Mouse (Mus musculus) ES-E14 (cell line): ENCODE measurements around the gene Alg9. TPM values are rescaled to one million over a fixed set of nuclear protein-coding genes. Genes with fewer than 3 reads are reported as not detected.

ENCODE experiments used
- DNase-seq: peaks from one replicate; pipeline ENCODE4 v3.0.0-alpha.2; 2013; ENCODE audit warnings: low read depth, low spot score
- H3K27ac ChIP-seq: 2 replicates; pipeline ENCODE4 v1.5.1; 2012; ENCODE audit warnings: low read depth, mild to moderate bottlenecking, low read length, moderate library complexity, mixed read lengths; ENCODE audit not compliant: poor library complexity, insufficient read depth, severe bottlenecking
- H3K36me3 ChIP-seq: 2 replicates; pipeline ENCODE4 v1.6.1; 2012; ENCODE audit warnings: mild to moderate bottlenecking, low read length, moderate library complexity, mixed read lengths; ENCODE audit not compliant: control insufficient read depth, poor library complexity, insufficient read depth, severe bottlenecking
- H3K4me1 ChIP-seq, 2 experiments: fragments of 150-350 bp in 1 of 2; sonication (generic) in 1 of 2; 2 replicates each; pipeline ENCODE4 v1.6.1; 2012; ENCODE audit warnings: low read length in 2 of 2, mild to moderate bottlenecking in 1 of 2, mixed read lengths in 1 of 2; ENCODE audit not compliant: control insufficient read depth in 2 of 2, insufficient read depth in 2 of 2, poor library complexity in 1 of 2
- H3K4me3 ChIP-seq, 2 experiments: fragments of 150-350 bp in 1 of 2; sonication (generic) in 1 of 2; 2 replicates each; pipeline ENCODE4 v1.5.1; 2012; ENCODE audit warnings: low read length in 2 of 2, low read depth in 1 of 2, mild to moderate bottlenecking in 1 of 2, mixed read lengths in 1 of 2; ENCODE audit not compliant: insufficient read depth in 1 of 2, poor library complexity in 1 of 2, severe bottlenecking in 1 of 2
- H3K9ac ChIP-seq: 2 replicates; pipeline ENCODE4 v1.6.1; 2012; ENCODE audit warnings: low read depth, mild to moderate bottlenecking, low read length, mixed read lengths; ENCODE audit not compliant: poor library complexity, insufficient read depth, severe bottlenecking
- H3K9me3 ChIP-seq: fragments of 150-350 bp; sonication (generic); 2 replicates; pipeline ENCODE4 v1.6.1; 2012; ENCODE audit warnings: low read depth, mild to moderate bottlenecking, low read length; ENCODE audit not compliant: control insufficient read depth, insufficient read depth
- CHD2 ChIP-seq: IDR thresholded peaks from 2 replicates; pipeline ENCODE4 v1.6.1; 2014; ENCODE audit warnings: mild to moderate bottlenecking, low read depth, low read length, inconsistent platforms
- HCFC1 ChIP-seq: IDR thresholded peaks from 2 replicates; pipeline ENCODE4 v1.6.1; 2012; ENCODE audit warnings: low read length, inconsistent platforms, borderline replicate concordance; ENCODE audit not compliant: insufficient read depth
- MAFK ChIP-seq: IDR thresholded peaks from 2 replicates; pipeline ENCODE4 v1.6.1; 2014; ENCODE audit warnings: mild to moderate bottlenecking, low read depth, low read length, inconsistent platforms; ENCODE audit not compliant: insufficient read depth
- ZC3H11A ChIP-seq: IDR thresholded peaks from 2 replicates; pipeline ENCODE4 v1.6.1; 2012; ENCODE audit warnings: low read depth, mild to moderate bottlenecking, inconsistent platforms, low read length, borderline replicate concordance
- ZNF384 ChIP-seq: IDR thresholded peaks from 2 replicates; pipeline ENCODE4 v1.6.1; 2012; ENCODE audit warnings: low read depth, low read length, inconsistent platforms
- in situ Hi-C, 2 experiments: fragments of 600-800 bp; cut with MboI; formaldehyde crosslinking; loops; one replicate each; pipeline ENCODE4 v1.15.1; 2025; ENCODE audit warnings: low sequenced_read_pairs in 2 of 2, inconsistent platforms in 1 of 2; ENCODE audit not compliant: unreplicated experiment in 2 of 2
- total RNA-seq: library from RNA; depleted of rRNA; stranded (reverse); fragments of 300-350 nt; gene quantifications from 2 replicates; pipeline ENCODE4 v1.2.3, GENCODE M21; 2012

Alg9 gene
- total RNA-seq, 1 experiment, result 30.8 TPM

DNA sequence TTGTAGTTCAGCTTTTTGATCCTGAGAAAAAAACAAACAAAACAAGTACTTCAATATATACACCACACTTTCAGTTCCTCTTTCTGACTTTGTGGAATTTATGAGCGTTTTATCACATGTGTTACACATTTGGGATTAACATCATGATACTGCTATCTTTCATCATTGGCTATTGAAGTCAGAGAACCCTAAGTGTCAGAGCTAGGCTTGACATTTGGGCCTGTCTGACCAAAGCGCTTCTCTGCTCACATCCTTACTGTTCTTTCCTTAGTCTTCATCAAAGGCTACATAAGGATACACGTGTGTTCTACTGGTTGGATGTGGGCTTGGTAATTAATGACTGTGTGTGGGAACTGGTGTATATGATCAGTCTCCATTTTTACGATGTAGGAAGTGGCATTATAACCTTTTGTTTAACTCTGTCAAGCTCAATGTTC, 775 bp upstream of the Alg9 start:
- no peak for TF ChIP-seq CHD2
- TF ChIP-seq MAFK, result no peak
- TF ChIP-seq ZC3H11A, result no peak
- TF ChIP-seq HCFC1, result no peak
- in situ Hi-C loops, result no loop called here
- no peak overlapping the region for H3K27ac ChIP-seq
- peaks cover 4% of the 10 kb centered on the region; the same call in 1 of the 2 replicates for H3K36me3 ChIP-seq
- H3K4me1 ChIP-seq, result peaks cover 0 to 2% of the 10 kb centered on the region in 2 experiments; a peak in 1 of 4 replicates
- DNase-seq, result no peak
- no peak overlapping the region for H3K4me3 ChIP-seq
- no peak overlapping the region for H3K9ac ChIP-seq
- H3K9me3 ChIP-seq, result no peaks in the 10 kb centered on the region

DNA sequence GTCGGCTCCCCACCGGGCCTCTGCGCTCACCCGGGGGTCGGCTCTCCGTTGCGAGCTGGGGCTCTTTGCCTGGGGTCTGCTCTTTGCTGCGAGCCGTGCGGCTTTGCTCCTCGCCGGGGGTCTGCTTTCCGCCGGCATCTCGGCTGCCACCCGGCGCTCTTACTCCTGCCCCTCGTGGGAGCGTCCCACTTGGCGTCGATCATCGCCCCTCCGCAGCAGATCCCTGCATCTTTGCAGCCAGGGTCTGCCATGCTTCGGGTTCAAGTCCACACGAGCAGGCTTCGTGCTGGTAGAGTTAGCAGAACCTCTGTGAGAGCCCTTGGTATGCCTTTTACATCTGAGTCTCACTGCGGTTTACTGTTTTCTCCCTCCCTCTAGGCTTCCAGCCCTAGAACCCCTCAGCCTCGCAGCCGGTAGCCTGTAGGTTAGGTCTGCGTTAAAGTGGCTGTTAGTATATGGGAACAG, 875 bp downstream of the Alg9 start:
- Histone ChIP-seq H3K9me3 (no peaks in the 10 kb centered on the region), H3K4me1 (0 out of 4 replicates have a peak, but pooled peaks cover 0 to 2% of the 10 kb centered on the region in 2 experiments), H3K9ac (peak overlapping the region; percentile 88), H3K4me3 (peak overlapping the region; percentile 82 to 87), H3K27ac (no peak overlapping the region), H3K36me3 (peaks cover 4% of the 10 kb centered on the region; the same call in 1 of the 2 replicates)
- DNase-seq, result no peak
- in situ Hi-C loops, result no loop called here
- TF ChIP-seq ZC3H11A (no peak), HCFC1 (no peak), CHD2 (no peak), ZNF384 (no peak), MAFK (no peak)

- H3K27ac ChIP-seq, result no peak overlapping the region
- H3K4me3 ChIP-seq, result peak overlapping the region; percentile 82 to 87
- H3K9ac ChIP-seq, result peak overlapping the region; percentile 88; the same call in 1 of the 2 replicates
- in situ Hi-C loops, result no loop called here
- H3K9me3 ChIP-seq, result no peaks in the 10 kb centered on the region
- 0 out of 4 replicates have a peak, but pooled peaks cover 0 to 2% of the 10 kb centered on the region in 2 experiments for H3K4me1 ChIP-seq
- no peak for TF ChIP-seq HCFC1
- no peak for TF ChIP-seq ZC3H11A
- TF ChIP-seq MAFK, result no peak
- TF ChIP-seq CHD2, result no peak
- no peak for TF ChIP-seq ZNF384
- peaks cover 4% of the 10 kb centered on the region; the same call in 1 of the 2 replicates for H3K36me3 ChIP-seq
- DNase-seq, result no peak
Observed at GRCm38 (mm10) chr9:50776162-50776760, 1.4 kb downstream of the Alg9 start.

GRCm38 (mm10) chr9:50782155-50782554, 7.3 kb downstream of the Alg9 start:
- no peak overlapping the region for H3K27ac ChIP-seq
- no peaks in the 10 kb centered on the region for H3K9me3 ChIP-seq
- no peak overlapping the region for H3K4me3 ChIP-seq
- peak; percentile 30 for DNase-seq
- no peak overlapping the region for H3K9ac ChIP-seq
- in situ Hi-C loops, result no loop called here
- TF ChIP-seq ZC3H11A, result no peak
- no peak for TF ChIP-seq CHD2
- TF ChIP-seq MAFK, result no peak
- no peak for TF ChIP-seq ZNF384
- TF ChIP-seq HCFC1, result no peak
- no peaks in the 10 kb centered on the region for H3K4me1 ChIP-seq
- peaks cover 13% of the 10 kb centered on the region for H3K36me3 ChIP-seq

DNA sequence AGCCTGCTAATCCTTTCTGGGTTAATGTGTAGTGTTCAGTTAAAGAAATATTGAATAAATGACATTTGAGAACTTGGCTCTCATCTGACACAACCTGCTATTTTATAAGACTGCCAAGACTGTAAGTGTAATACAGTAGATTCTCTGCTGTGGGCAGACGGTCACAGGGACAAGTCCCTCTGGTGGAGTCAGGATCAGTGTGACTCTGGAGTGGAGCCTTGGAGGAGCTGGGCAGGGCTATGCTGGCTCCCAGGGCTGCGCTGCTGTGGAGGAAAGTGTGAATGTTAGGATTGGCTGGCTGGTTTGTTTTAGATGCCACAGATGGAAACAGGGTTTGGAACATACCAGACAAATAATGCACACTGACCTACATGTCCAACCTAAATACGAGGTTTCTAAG, 20.4 kb downstream of the Alg9 start:
- Histone ChIP-seq H3K4me3 (no peak overlapping the region), H3K9me3 (no peaks in the 10 kb centered on the region), H3K36me3 (peaks cover 8% of the 10 kb centered on the region), H3K9ac (no peak overlapping the region), H3K27ac (no peak overlapping the region), H3K4me1 (no peaks in the 10 kb centered on the region)
- DNase-seq, result no peak
- in situ Hi-C loops, result no loop called here
- TF ChIP-seq ZC3H11A, result no peak
- no peak for TF ChIP-seq ZNF384
